Mouse (Mus musculus) limb, embryonic 14.5 days (tissue): ENCODE measurements around the gene E2f7. TPM values are rescaled to one million over a fixed set of nuclear protein-coding genes. Genes with fewer than 3 reads are reported as not detected.

Experiments used
- ATAC-seq: fragments of 200-750 bp; cut with Nextera tagmentation; 2 replicates; pipeline ENCODE4 v1.8.0; 2017; ENCODE audit warnings: low read depth, moderate number of reproducible peaks, moderate TSS enrichment; ENCODE audit not compliant: low FRiP score
- DNase-seq: peaks from one replicate; pipeline ENCODE4 v3.0.0-alpha.2; 2015; ENCODE audit warnings: low spot score
- H3K27ac ChIP-seq: fragments of 300-500 bp; sonication (generic); replicated peaks from 2 replicates; pipeline ENCODE4 v1.5.1; 2014; ENCODE audit warnings: low read depth, mild to moderate bottlenecking, low read length, moderate library complexity, mixed read lengths
- H3K27me3 ChIP-seq: fragments of 300-500 bp; sonication (generic); 2 replicates; pipeline ENCODE4 v1.6.1; 2014; ENCODE audit warnings: low read length, mixed read lengths; ENCODE audit not compliant: control insufficient read depth, insufficient read depth
- H3K36me3 ChIP-seq: fragments of 300-500 bp; sonication (generic); 2 replicates; pipeline ENCODE4 v1.6.1; 2014; ENCODE audit warnings: mild to moderate bottlenecking, low read length, moderate library complexity, mixed read lengths; ENCODE audit not compliant: control insufficient read depth, insufficient read depth
- H3K4me1 ChIP-seq: fragments of 300-500 bp; sonication (generic); 2 replicates; pipeline ENCODE4 v1.6.1; 2014; ENCODE audit warnings: antibody characterized with exemption, low read length, mixed read lengths; ENCODE audit not compliant: control insufficient read depth, insufficient read depth
- H3K4me2 ChIP-seq: fragments of 300-500 bp; sonication (generic); replicated peaks from 2 replicates; pipeline ENCODE4 v1.6.1; 2014; ENCODE audit warnings: low read depth, mild to moderate bottlenecking, low read length, moderate library complexity; ENCODE audit not compliant: severe bottlenecking
- H3K4me3 ChIP-seq: fragments of 300-500 bp; sonication (generic); replicated peaks from 2 replicates; pipeline ENCODE4 v1.5.1; 2014; ENCODE audit warnings: low read length
- H3K9ac ChIP-seq: fragments of 300-500 bp; sonication (generic); 2 replicates; pipeline ENCODE4 v1.6.1; 2014; ENCODE audit warnings: mild to moderate bottlenecking, low read depth, low read length, moderate library complexity; ENCODE audit not compliant: severe bottlenecking
- H3K9me3 ChIP-seq: fragments of 300-500 bp; sonication (generic); 2 replicates; pipeline ENCODE4 v1.6.1; 2016; ENCODE audit warnings: low read length; ENCODE audit not compliant: control insufficient read depth
- POLR2A ChIP-seq: fragments of 200-500 bp; IDR thresholded peaks from 2 replicates; pipeline ENCODE4 v1.8.0; 2012; ENCODE audit warnings: inconsistent platforms, mild to moderate bottlenecking, moderate library complexity, borderline replicate concordance; ENCODE audit not compliant: insufficient read depth, insufficient read length; ENCODE audit errors: extremely low read depth
- WGBS: fragments of 180-500 bp; shearing (Covaris S2); extraction: QIAGEN DNeasy Blood & Tissue Kit; methylation state at CpG from one replicate; pipeline ENCODE4 v1.1.7; 2014; 5-methylcytosine and 5-hydroxymethylcytosine counted together
- polyA plus RNA-seq, 2 experiments: library from polyadenylated mRNA; depleted of rRNA in 1 of 2; stranded (reverse) in 1 of 2; unstranded in 1 of 2; fragments of >200 nt; fragmentation: Nextera tagmentation in 1 of 2; extraction: Ambion mirVana in 1 of 2; gene quantifications; 2 replicates each; pipeline versions ENCODE4 v1.2.1 to v1.2.3; 2012 to 2014

Gene E2f7
- polyA plus RNA-seq, 2 experiments = 8.4 to 17.2 TPM

GRCm38 (mm10) chr10:110794564-110795205 is 49.4 kb downstream of the E2f7 start:
- Histone ChIP-seq H3K4me1 (peaks cover 9% of the 10 kb centered on the region; the same call in 1 of the 2 replicates), H3K36me3 (no peaks in the 10 kb centered on the region), H3K9ac (no peak overlapping the region), H3K27me3 (no peaks in the 10 kb centered on the region), H3K4me2 (peak overlapping the region; percentile 27), H3K4me3 (no peak overlapping the region), H3K9me3 (no peaks in the 10 kb centered on the region), H3K27ac (peak overlapping the region; percentile 34; the same call in 1 of the 2 replicates)
- DNase-seq = peak; percentile 81
- WGBS = 7% methylated on average over 12 of the region's 12 CpGs
- ATAC-seq = peak; percentile 84
- TF ChIP-seq POLR2A = no peak

GRCm38 (mm10) chr10:110795206-110795796 is 50.1 kb downstream of the E2f7 start:
- WGBS = 62% methylated on average over 9 of the region's 9 CpGs
- Histone ChIP-seq H3K4me3 (no peak overlapping the region), H3K36me3 (no peaks in the 10 kb centered on the region), H3K27me3 (no peaks in the 10 kb centered on the region), H3K4me2 (no peak overlapping the region), H3K27ac (peak overlapping the region; percentile 34; the same call in 1 of the 2 replicates), H3K9me3 (no peaks in the 10 kb centered on the region), H3K9ac (no peak overlapping the region), H3K4me1 (peaks cover 9% of the 10 kb centered on the region; the same call in 1 of the 2 replicates)
- no peak for TF ChIP-seq POLR2A
- peak; percentile 44 for DNase-seq
- peak; percentile 35; the same call in 1 of the 2 replicates for ATAC-seq

GRCm38 (mm10) chr10:110801296-110801695 is 56.1 kb downstream of the E2f7 start:
- Histone ChIP-seq H3K4me3 (no peak overlapping the region), H3K9me3 (no peaks in the 10 kb centered on the region), H3K36me3 (no peaks in the 10 kb centered on the region), H3K27me3 (no peaks in the 10 kb centered on the region), H3K4me2 (no peak overlapping the region), H3K4me1 (peaks cover 32% of the 10 kb centered on the region), H3K27ac (no peak overlapping the region), H3K9ac (no peak overlapping the region)
- ATAC-seq = no peak
- no peak for DNase-seq
- TF ChIP-seq POLR2A = no peak
- WGBS = 65% methylated on average over 3 of the region's 3 CpGs

- Histone ChIP-seq H3K4me2 (0 out of 2 replicates have a peak overlapping the region, but pooled peaks have one; percentile 20), H3K27me3 (no peaks in the 10 kb centered on the region), H3K4me1 (peaks cover 37% of the 10 kb centered on the region), H3K9me3 (no peaks in the 10 kb centered on the region), H3K36me3 (no peaks in the 10 kb centered on the region), H3K9ac (no peak overlapping the region; the same call in 1 of the 2 replicates), H3K4me3 (no peak overlapping the region), H3K27ac (peak overlapping the region; percentile 48; the same call in 1 of the 2 replicates)
- ATAC-seq = peak; percentile 24; the same call in 1 of the 2 replicates
- DNase-seq = peak; percentile 49
- no peak for TF ChIP-seq POLR2A
- 57% methylated on average over 11 of the region's 11 CpGs for WGBS
These were observed 59.2 kb downstream of the E2f7 start for GRCm38 (mm10) chr10:110804279-110805024.
